Mouse (Mus musculus): ENCODE measurements around the gene Ints7.

DNA sequence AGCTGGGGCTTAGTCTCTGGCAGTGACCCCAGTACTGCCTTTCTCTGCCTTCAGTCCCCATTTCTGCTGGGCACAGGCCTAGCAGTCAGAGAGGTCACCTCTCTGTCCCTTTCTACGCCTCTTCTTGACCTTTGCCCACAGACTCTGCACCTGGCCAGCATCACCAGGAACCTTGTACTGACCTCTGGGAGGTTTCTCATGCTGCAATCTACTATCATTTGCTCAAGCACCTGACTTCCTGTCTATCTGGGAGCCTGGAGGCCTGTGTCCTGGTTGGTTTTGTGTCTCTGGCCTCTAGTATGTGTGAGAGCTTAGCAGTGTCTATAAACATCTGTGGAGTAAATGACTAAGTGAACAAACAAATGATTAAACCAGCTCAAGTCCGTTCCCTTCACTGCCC is 64.7 kb downstream of the Ints7 start:
- TF ChIP-seq POLR2A (IDR thresholded peaks at IDR 0.05; ENCODE audit: borderline replicate concordance, low read depth, low read length) (no peak), CTCF (IDR thresholded peaks at IDR 0.05; ENCODE audit: low read depth, low read length) (no peak)

Measured in bone marrow macrophage, adult 2 months (primary cell).